Mouse (Mus musculus) forebrain, embryonic 16.5 days (tissue): ENCODE results near the gene March5. TPM values are rescaled to one million over a fixed set of nuclear protein-coding genes. Genes with fewer than 3 reads are reported as not detected.
"Not testable (repeated sequence)": the region's sequence is repeated elsewhere in the genome, so short reads cannot be mapped to it uniquely, and the experiment has no call there.

Source experiments
- ATAC-seq: fragments of 200-750 bp; cut with Nextera tagmentation; 2 replicates; pipeline ENCODE4 v1.8.0; 2017; ENCODE audit warnings: mild to moderate bottlenecking, moderate library complexity
- H3K27ac ChIP-seq: fragments of 300-500 bp; sonication (generic); 2 replicates; pipeline ENCODE4 v1.5.1; 2014; ENCODE audit warnings: low read length, control low read depth
- H3K27me3 ChIP-seq: fragments of 300-500 bp; sonication (generic); replicated peaks from 2 replicates; pipeline ENCODE4 v1.6.1; 2014; ENCODE audit warnings: low read length; ENCODE audit not compliant: control insufficient read depth, insufficient read depth
- H3K36me3 ChIP-seq: fragments of 300-500 bp; sonication (generic); 2 replicates; pipeline ENCODE4 v1.6.1; 2014; ENCODE audit not compliant: control insufficient read depth, insufficient read depth
- H3K4me1 ChIP-seq: fragments of 300-500 bp; sonication (generic); replicated peaks from 2 replicates; pipeline ENCODE4 v1.6.1; 2014; ENCODE audit warnings: low read length; ENCODE audit not compliant: control insufficient read depth, insufficient read depth
- H3K4me2 ChIP-seq: fragments of 300-500 bp; sonication (generic); 2 replicates; pipeline ENCODE4 v1.6.1; 2014; ENCODE audit warnings: mild to moderate bottlenecking, low read length, control low read depth
- H3K4me3 ChIP-seq: fragments of 300-500 bp; sonication (generic); replicated peaks from 2 replicates; pipeline ENCODE4 v1.5.1; 2014; ENCODE audit warnings: mild to moderate bottlenecking, low read length, control low read depth
- H3K9ac ChIP-seq: fragments of 300-500 bp; sonication (generic); replicated peaks from 2 replicates; pipeline ENCODE4 v1.6.1; 2014; ENCODE audit warnings: low read depth, low read length, control low read depth
- H3K9me3 ChIP-seq: fragments of 300-500 bp; sonication (generic); 2 replicates; pipeline ENCODE4 v1.6.1; 2016; ENCODE audit warnings: low read length; ENCODE audit not compliant: control insufficient read depth
- WGBS: fragments of 180-500 bp; shearing (Covaris S2); extraction: QIAGEN DNeasy Blood & Tissue Kit; methylation state at CpG from one replicate; pipeline ENCODE4 v1.1.7; 2014; 5-methylcytosine and 5-hydroxymethylcytosine counted together
- polyA plus RNA-seq: library from polyadenylated mRNA; unstranded; fragments of >200 nt; fragmentation: Nextera tagmentation; extraction: Ambion mirVana; gene quantifications from 2 replicates; pipeline ENCODE4 v1.2.1, GENCODE M21; 2015

The March5 gene
- polyA plus RNA-seq, 1 experiment from 2014 or later: 111 TPM

GRCm38 (mm10) chr19:37206641-37207302, 571 bp upstream of the March5 start:
- peak overlapping the region; percentile 95 for H3K9ac ChIP-seq

GRCm38 (mm10) chr19:37208176-37208755, 923 bp downstream of the March5 start, which contains the start of gene Cpeb3:
TSS of gene Cpeb3 (minus strand) at chr19:37208601.
- no peaks in the 10 kb centered on the region for H3K27me3 ChIP-seq
- H3K27ac ChIP-seq: peak within 1 kb of the TSS; percentile 73
- H3K9me3 ChIP-seq: no peaks in the 10 kb centered on the region
- H3K4me2 ChIP-seq: peak within 1 kb of the TSS; percentile 72
- ATAC-seq: no peak
- 0% methylated on average over 15 of the region's 15 CpGs for WGBS
- peak within 1 kb of the TSS; percentile 92 for H3K4me3 ChIP-seq
- H3K4me1 ChIP-seq: peaks cover 17% of the 10 kb centered on the region
- peak within 1 kb of the TSS; percentile 95 for H3K9ac ChIP-seq
- peaks cover 14% of the 10 kb centered on the region for H3K36me3 ChIP-seq

More at GRCm38 (mm10) chr19:37206641-37207302, 571 bp upstream of the March5 start:
- under 1% methylated on average over 47 of the region's 47 CpGs for WGBS
- H3K27ac ChIP-seq: peak overlapping the region; percentile 38; the same call in 1 of the 2 replicates
- H3K9me3 ChIP-seq: no peaks in the 10 kb centered on the region
- H3K4me2 ChIP-seq: peak overlapping the region; percentile 76
- peaks cover 9% of the 10 kb centered on the region for H3K36me3 ChIP-seq
- H3K4me1 ChIP-seq: peaks cover 17% of the 10 kb centered on the region
- ATAC-seq: peak; percentile 79
- H3K27me3 ChIP-seq: no peaks in the 10 kb centered on the region
- H3K4me3 ChIP-seq: peak overlapping the region; percentile 92

DNA sequence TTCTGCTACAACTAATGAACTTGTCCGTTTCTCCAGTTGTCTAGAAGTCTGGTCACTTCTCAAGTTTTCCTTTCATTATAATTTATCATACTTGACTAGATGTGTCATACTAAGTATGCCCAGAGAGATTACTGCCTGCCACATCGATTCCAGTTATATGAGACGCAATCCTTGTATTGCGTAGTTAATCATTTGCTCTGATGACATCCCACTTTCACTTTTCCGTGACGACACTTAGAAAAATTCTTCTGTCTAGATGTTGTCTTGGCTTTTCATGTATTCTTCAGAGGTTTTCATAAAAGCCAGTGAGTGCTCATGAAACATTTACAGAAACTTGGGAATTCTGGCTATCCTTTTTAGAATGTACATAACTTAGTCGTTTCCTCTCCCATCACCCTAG, 1.6 kb downstream of the March5 start:
- ATAC-seq: no peak
- Histone ChIP-seq H3K4me3 (peak overlapping the region; percentile 92), H3K27ac (no peak overlapping the region), H3K27me3 (no peaks in the 10 kb centered on the region), H3K36me3 (peaks cover 16% of the 10 kb centered on the region), H3K9ac (no peak overlapping the region), H3K4me1 (peaks cover 17% of the 10 kb centered on the region), H3K9me3 (no peaks in the 10 kb centered on the region), H3K4me2 (peak overlapping the region; percentile 72)
- WGBS: 88% methylated on average over 7 of the region's 7 CpGs

GRCm38 (mm10) chr19:37209467-37210128, 2.3 kb downstream of the March5 start:
- H3K9me3 ChIP-seq: no peaks in the 10 kb centered on the region
- 86% methylated on average over 8 of the region's 8 CpGs for WGBS
- H3K27ac ChIP-seq: no peak overlapping the region
- H3K4me1 ChIP-seq: peaks cover 17% of the 10 kb centered on the region
- H3K4me2 ChIP-seq: no peak overlapping the region
- H3K4me3 ChIP-seq: no peak overlapping the region
- no peaks in the 10 kb centered on the region for H3K27me3 ChIP-seq
- no peak for ATAC-seq
- H3K9ac ChIP-seq: no peak overlapping the region
- peaks cover 16% of the 10 kb centered on the region for H3K36me3 ChIP-seq

DNA sequence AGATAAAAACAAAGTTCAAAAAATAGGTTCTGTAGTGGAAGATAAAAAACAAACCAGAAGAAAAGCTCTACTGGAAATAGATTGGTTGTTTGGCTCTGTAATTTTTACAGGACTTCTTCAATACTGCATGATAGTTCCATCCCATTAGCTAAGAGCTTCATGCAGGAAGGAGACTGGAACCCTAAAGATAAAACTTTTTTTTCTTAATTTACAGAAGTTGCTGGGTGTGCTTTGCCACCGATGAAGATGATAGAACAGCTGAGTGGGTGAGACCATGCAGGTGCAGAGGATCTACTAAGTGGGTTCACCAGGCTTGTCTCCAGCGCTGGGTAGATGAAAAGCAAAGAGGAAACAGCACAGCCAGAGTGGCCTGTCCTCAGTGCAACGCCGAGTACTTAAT, 3.1 kb downstream of the March5 start:
- Histone ChIP-seq H3K9ac (no peak overlapping the region), H3K36me3 (peaks cover 16% of the 10 kb centered on the region), H3K27me3 (no peaks in the 10 kb centered on the region), H3K27ac (no peak overlapping the region), H3K9me3 (no peaks in the 10 kb centered on the region), H3K4me3 (no peak overlapping the region), H3K4me1 (peaks cover 17% of the 10 kb centered on the region), H3K4me2 (no peak overlapping the region)
- 98% methylated on average over 4 of the region's 4 CpGs for WGBS
- no peak for ATAC-seq

GRCm38 (mm10) chr19:37211416-37211815, 4.1 kb downstream of the March5 start:
- no peak overlapping the region for H3K4me3 ChIP-seq
- 92% methylated on average over 3 of the region's 3 CpGs for WGBS
- no peak overlapping the region for H3K9ac ChIP-seq
- H3K4me1 ChIP-seq: peaks cover 15% of the 10 kb centered on the region
- no peak overlapping the region for H3K4me2 ChIP-seq
- H3K36me3 ChIP-seq: peaks cover 16% of the 10 kb centered on the region
- ATAC-seq: no peak
- no peaks in the 10 kb centered on the region for H3K9me3 ChIP-seq
- no peaks in the 10 kb centered on the region for H3K27me3 ChIP-seq
- no peak overlapping the region for H3K27ac ChIP-seq

GRCm38 (mm10) chr19:37214711-37215110, 7.4 kb downstream of the March5 start:
- peaks cover under 1% of the 10 kb centered on the region for H3K4me1 ChIP-seq
- H3K27me3 ChIP-seq: no peaks in the 10 kb centered on the region
- H3K36me3 ChIP-seq: peaks cover 33% of the 10 kb centered on the region
- H3K4me3 ChIP-seq: no peak overlapping the region
- H3K27ac ChIP-seq: no peak overlapping the region
- ATAC-seq: no peak
- WGBS: 92% methylated on average over 2 of the region's 2 CpGs
- H3K9ac ChIP-seq: no peak overlapping the region
- H3K4me2 ChIP-seq: no peak overlapping the region
- H3K9me3 ChIP-seq: no peaks in the 10 kb centered on the region

- WGBS: 84% methylated on average over 6 of the region's 6 CpGs
- no peak overlapping the region for H3K27ac ChIP-seq
- no peak for ATAC-seq
- H3K4me2 ChIP-seq: no peak overlapping the region
- no peak overlapping the region for H3K4me3 ChIP-seq
- H3K36me3 ChIP-seq: peaks cover 4% of the 10 kb centered on the region; the same call in 1 of the 2 replicates
- H3K9me3 ChIP-seq: no peaks in the 10 kb centered on the region
- no peak overlapping the region for H3K9ac ChIP-seq
- H3K4me1 ChIP-seq: no peaks in the 10 kb centered on the region
- H3K27me3 ChIP-seq: no peaks in the 10 kb centered on the region
Measured at GRCm38 (mm10) chr19:37225197-37225862, 18.0 kb downstream of the March5 start.

DNA sequence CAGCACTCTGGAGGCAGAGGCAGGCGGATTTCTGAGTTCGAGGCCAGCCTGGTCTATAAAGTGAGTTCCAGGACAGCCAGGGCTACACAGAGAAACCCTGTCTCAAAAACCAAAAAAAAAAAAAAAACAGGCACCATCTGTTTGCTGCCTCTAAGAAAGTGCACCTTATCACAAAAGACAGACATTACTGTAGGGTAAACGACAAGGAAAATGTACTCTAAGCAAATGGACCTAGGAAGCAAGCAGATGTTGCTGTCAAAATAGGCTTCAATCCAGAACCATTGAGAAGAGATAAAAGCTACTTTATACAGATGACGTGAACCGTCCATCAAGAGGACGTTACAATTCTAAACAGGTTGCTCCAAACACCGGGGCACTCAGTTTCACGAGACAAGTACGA, 25.3 kb downstream of the March5 start:
- not testable (repeated sequence) for H3K9ac ChIP-seq, H3K4me1 ChIP-seq, H3K4me2 ChIP-seq, H3K36me3 ChIP-seq, H3K9me3 ChIP-seq, ATAC-seq, H3K4me3 ChIP-seq, H3K27ac ChIP-seq
- H3K27me3 ChIP-seq: peaks cover 10% of the 10 kb centered on the region
- 69% methylated on average over 9 of the region's 9 CpGs for WGBS
